Mouse (Mus musculus) cortical plate, adult 2 months (tissue): ENCODE data around the gene Gria1.

Source experiments
- CTCF ChIP-seq: fragments of 200-500 bp; IDR thresholded peaks from 2 replicates; pipeline ENCODE4 v1.5.1; 2011; ENCODE audit warnings: mild to moderate bottlenecking, control low read depth, low read length; ENCODE audit not compliant: insufficient read depth; ENCODE audit errors: extremely low read depth
- POLR2A ChIP-seq: fragments of 200-500 bp; IDR thresholded peaks from 2 replicates; pipeline ENCODE4 v1.6.1; 2011; ENCODE audit warnings: mild to moderate bottlenecking, low read length, control low read depth; ENCODE audit not compliant: insufficient read depth; ENCODE audit errors: extremely low read depth

DNA sequence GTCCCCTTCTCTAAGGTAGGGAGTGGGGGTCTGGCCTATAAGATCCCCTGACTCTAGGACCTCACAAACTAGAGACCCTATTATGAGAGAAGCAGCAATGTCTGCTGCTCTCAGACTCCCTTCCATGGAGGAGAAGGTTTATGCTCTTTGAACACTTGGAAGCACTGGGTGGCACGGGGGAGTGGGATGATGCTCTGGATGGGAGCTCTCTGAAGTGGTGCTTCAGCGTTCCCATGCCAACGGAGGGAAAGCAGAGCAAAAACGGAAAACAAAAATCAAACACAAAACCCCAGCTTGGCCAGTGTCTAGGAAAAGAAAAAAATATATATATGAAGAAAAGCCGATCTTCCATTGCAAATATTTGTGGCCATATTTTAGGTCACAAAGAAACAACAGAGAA, 33.0 kb downstream of the Gria1 start:
- no peak for TF ChIP-seq CTCF
- TF ChIP-seq POLR2A: no peak
